Mouse (Mus musculus): Measurements from ENCODE around the gene Mmp28.

DNA sequence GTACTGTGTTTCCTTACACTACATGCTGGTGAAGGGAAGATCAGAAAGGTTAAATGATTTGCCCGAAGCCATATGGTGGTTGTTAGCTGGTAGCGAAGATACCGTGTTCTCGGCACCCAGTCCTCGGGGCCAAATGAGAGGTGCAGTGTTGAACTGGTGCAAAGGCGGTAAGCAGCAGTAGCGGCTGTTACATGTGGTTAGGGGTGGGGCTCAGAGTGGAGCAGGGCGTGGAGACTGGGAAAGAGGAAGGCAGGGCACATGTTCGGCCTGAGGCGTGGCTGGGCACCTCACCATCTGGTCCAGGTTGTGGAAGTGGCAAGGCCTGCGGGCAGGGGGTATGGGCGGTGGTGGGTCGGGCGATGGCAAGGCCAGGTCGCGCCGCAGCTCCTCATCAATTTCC, 35.9 kb downstream of the Mmp28 start:
- TF ChIP-seq CTCF (IDR thresholded peaks at IDR 0.05; ENCODE audit: borderline replicate concordance, insufficient read depth, low read depth, low read length) = no peak
- TF ChIP-seq POLR2A (IDR thresholded peaks at IDR 0.05; ENCODE audit: borderline replicate concordance, insufficient read depth, low read length) = no peak
